Mouse (Mus musculus) CH12.LX (cell line): Measurements from ENCODE around the gene Acot9. TPM values are rescaled to one million over a fixed set of nuclear protein-coding genes. Genes with fewer than 3 reads are reported as not detected.
A peak's percentile ranks its signal among the peaks of the same experiment; 100 is the strongest.

Source experiments
- DNase-seq: peaks from one replicate; pipeline ENCODE4 v3.0.0-alpha.2; 2013; ENCODE audit errors: extremely low read depth
- H3K27ac ChIP-seq: 2 replicates; pipeline ENCODE4 v1.5.1; 2012; ENCODE audit warnings: low read depth, mild to moderate bottlenecking, control low read depth, moderate library complexity; ENCODE audit not compliant: insufficient read depth
- H3K27me3 ChIP-seq: replicated peaks from 2 replicates; pipeline ENCODE3; 2012; ENCODE audit warnings: inconsistent platforms
- H3K36me3 ChIP-seq, 2 experiments: replicated peaks in 1 of 2; 2 replicates each; pipeline versions ENCODE3 to v1.6.1; 2012; ENCODE audit warnings: inconsistent platforms in 1 of 2, low read length in 1 of 2, mild to moderate bottlenecking in 1 of 2, mixed read lengths in 1 of 2, moderate library complexity in 1 of 2; ENCODE audit not compliant: control insufficient read depth in 1 of 2, insufficient read depth in 1 of 2
- H3K4me1 ChIP-seq, 2 experiments: 2 replicates each; pipeline ENCODE4 v1.6.1; 2012; ENCODE audit warnings: inconsistent platforms in 1 of 2, moderate library complexity in 1 of 2; ENCODE audit not compliant: insufficient read depth in 2 of 2, control insufficient read depth in 1 of 2
- H3K4me2 ChIP-seq: 2 replicates; pipeline ENCODE4 v1.6.1; 2012; ENCODE audit warnings: low read depth, mild to moderate bottlenecking, control low read depth; ENCODE audit not compliant: poor library complexity, insufficient read depth, severe bottlenecking
- H3K4me3 ChIP-seq, 3 experiments: fragments of 150-350 bp in 1 of 3; sonication (generic) in 1 of 3; replicated peaks in 1 of 3; 2 replicates each; pipeline versions ENCODE3 to v1.5.1; 2011 to 2012; ENCODE audit warnings: low read depth in 2 of 3, low read length in 2 of 3, mild to moderate bottlenecking in 2 of 3, moderate library complexity in 2 of 3, control low read depth in 1 of 3, improper control_type of control experiment in 1 of 3, inconsistent platforms in 1 of 3, mixed read lengths in 1 of 3; ENCODE audit not compliant: poor library complexity in 1 of 3
- H3K79me2 ChIP-seq: replicated peaks from 2 replicates; pipeline ENCODE4 v1.6.1; 2012; ENCODE audit warnings: mild to moderate bottlenecking, moderate library complexity; ENCODE audit not compliant: control insufficient read depth, poor library complexity, insufficient read depth, severe bottlenecking; ENCODE audit errors: extremely low read depth
- H3K9ac ChIP-seq: 2 replicates; pipeline ENCODE4 v1.6.1; 2012; ENCODE audit warnings: low read depth, mild to moderate bottlenecking, control low read depth, moderate library complexity; ENCODE audit not compliant: insufficient read depth
- H3K9me3 ChIP-seq: replicated peaks from 2 replicates; pipeline ENCODE3; 2012; ENCODE audit warnings: low read length, inconsistent platforms, mixed read lengths
- BHLHE40 ChIP-seq: IDR thresholded peaks from 2 replicates; pipeline ENCODE4 v1.6.1; 2011; ENCODE audit warnings: mild to moderate bottlenecking, low read depth, low read length, improper control_type of control experiment
- CHD1 ChIP-seq: IDR thresholded peaks from 2 replicates; pipeline ENCODE4 v1.6.1; 2012; ENCODE audit warnings: low read depth, low read length, improper control_type of control experiment, inconsistent platforms
- CHD2 ChIP-seq: IDR thresholded peaks from 2 replicates; pipeline ENCODE4 v1.6.1; 2011; ENCODE audit warnings: low read length, improper control_type of control experiment
- CTCF ChIP-seq, 2 experiments: IDR thresholded peaks in 1 of 2; conservative IDR thresholded peaks in 1 of 2; 2 replicates each; pipeline ENCODE4 v1.5.1; 2011 to 2012; ENCODE audit warnings: low read depth in 2 of 2, low read length in 2 of 2, improper control_type of control experiment in 1 of 2, inconsistent platforms in 1 of 2, mild to moderate bottlenecking in 1 of 2, moderate library complexity in 1 of 2
- E2F4 ChIP-seq: IDR thresholded peaks from 2 replicates; pipeline ENCODE4 v1.6.1; 2011; ENCODE audit warnings: low read depth, low read length, improper control_type of control experiment; ENCODE audit not compliant: insufficient replicate concordance
- ELF1 ChIP-seq: IDR thresholded peaks from 2 replicates; pipeline ENCODE4 v1.6.1; 2014; ENCODE audit warnings: low read depth, mild to moderate bottlenecking, inconsistent platforms, low read length, improper control_type of control experiment
- EP300 ChIP-seq: IDR thresholded peaks from 2 replicates; pipeline ENCODE4 v1.6.1; 2011; ENCODE audit warnings: low read length, improper control_type of control experiment
- ETS1 ChIP-seq: conservative IDR thresholded peaks from 2 replicates; pipeline ENCODE4 v1.6.1; 2012; ENCODE audit warnings: low read depth, mild to moderate bottlenecking, inconsistent platforms, low read length, improper control_type of control experiment, moderate library complexity
- GABPA ChIP-seq: IDR thresholded peaks from 2 replicates; pipeline ENCODE4 v1.6.1; 2012; ENCODE audit warnings: low read depth, low read length, improper control_type of control experiment, inconsistent platforms; ENCODE audit not compliant: insufficient replicate concordance
- HCFC1 ChIP-seq: IDR thresholded peaks from 2 replicates; pipeline ENCODE4 v1.6.1; 2012; ENCODE audit warnings: low read depth, mild to moderate bottlenecking, inconsistent platforms, low read length, improper control_type of control experiment
- IRF4 ChIP-seq: IDR thresholded peaks from 2 replicates; pipeline ENCODE4 v1.6.1; 2014; ENCODE audit warnings: low read depth, mild to moderate bottlenecking, inconsistent platforms, low read length, improper control_type of control experiment
- JUN ChIP-seq: IDR thresholded peaks from 2 replicates; pipeline ENCODE4 v1.6.1; 2011; ENCODE audit warnings: low read depth, mild to moderate bottlenecking, low read length, improper control_type of control experiment, moderate library complexity; ENCODE audit not compliant: insufficient read depth
- JUND ChIP-seq: conservative IDR thresholded peaks from 2 replicates; pipeline ENCODE4 v1.6.1; 2011; ENCODE audit warnings: low read depth, low read length, improper control_type of control experiment
- KAT2A ChIP-seq: IDR thresholded peaks from 2 replicates; pipeline ENCODE4 v1.6.1; 2012; ENCODE audit warnings: low read length, improper control_type of control experiment, inconsistent platforms; ENCODE audit not compliant: insufficient replicate concordance
- MAFK ChIP-seq: IDR thresholded peaks from 2 replicates; pipeline ENCODE4 v1.6.1; 2011; ENCODE audit warnings: low read length, improper control_type of control experiment; ENCODE audit not compliant: insufficient replicate concordance
- MAX ChIP-seq: IDR thresholded peaks from 2 replicates; pipeline ENCODE4 v1.6.1; 2011; ENCODE audit warnings: low read length, improper control_type of control experiment
- MXI1 ChIP-seq: IDR thresholded peaks from 2 replicates; pipeline ENCODE4 v1.6.1; 2011; ENCODE audit warnings: mild to moderate bottlenecking, low read depth, low read length, improper control_type of control experiment
- MYC ChIP-seq: IDR thresholded peaks from 2 replicates; pipeline ENCODE4 v1.6.1; 2011; ENCODE audit warnings: low read depth, mild to moderate bottlenecking, improper control_type of control experiment, low read length
- NELFE ChIP-seq: IDR thresholded peaks from 2 replicates; pipeline ENCODE4 v1.6.1; 2011; ENCODE audit warnings: low read depth, low read length, improper control_type of control experiment
- NRF1 ChIP-seq: IDR thresholded peaks from 2 replicates; pipeline ENCODE4 v1.6.1; 2014; ENCODE audit warnings: low read depth, mild to moderate bottlenecking, inconsistent platforms, low read length, improper control_type of control experiment, moderate library complexity
- PAX5 ChIP-seq: IDR thresholded peaks from 2 replicates; pipeline ENCODE4 v1.6.1; 2012; ENCODE audit warnings: low read length, inconsistent platforms, mixed read lengths
- POLR2A ChIP-seq: IDR thresholded peaks from 2 replicates; pipeline ENCODE4 v1.6.1; 2011; ENCODE audit warnings: low read depth, mild to moderate bottlenecking, improper control_type of control experiment, low read length
- POLR2AphosphoS2 ChIP-seq: IDR thresholded peaks from 2 replicates; pipeline ENCODE4 v1.6.1; 2011; ENCODE audit warnings: low read depth, low read length, improper control_type of control experiment
- RAD21 ChIP-seq: IDR thresholded peaks from 2 replicates; pipeline ENCODE4 v1.6.1; 2011; ENCODE audit warnings: low read depth, mild to moderate bottlenecking, low read length, improper control_type of control experiment, moderate library complexity
- SIN3A ChIP-seq: IDR thresholded peaks from 2 replicates; pipeline ENCODE4 v1.6.1; 2012; ENCODE audit warnings: low read length, improper control_type of control experiment, inconsistent platforms
- SMC3 ChIP-seq: IDR thresholded peaks from 2 replicates; pipeline ENCODE4 v1.6.1; 2011; ENCODE audit warnings: low read depth, low read length, improper control_type of control experiment
- TBP ChIP-seq: conservative IDR thresholded peaks from 2 replicates; pipeline ENCODE4 v1.6.1; 2011; ENCODE audit warnings: low read depth, low read length, improper control_type of control experiment
- TCF12 ChIP-seq: IDR thresholded peaks from 2 replicates; pipeline ENCODE4 v1.6.1; 2014; ENCODE audit warnings: low read depth, mild to moderate bottlenecking, inconsistent platforms, low read length, improper control_type of control experiment
- USF1 ChIP-seq: IDR thresholded peaks from 2 replicates; pipeline ENCODE4 v1.6.1; 2014; ENCODE audit warnings: low read depth, mild to moderate bottlenecking, inconsistent platforms, low read length, improper control_type of control experiment
- USF2 ChIP-seq: conservative IDR thresholded peaks from 2 replicates; pipeline ENCODE4 v1.6.1; 2011; ENCODE audit warnings: low read depth, low read length, improper control_type of control experiment
- ZKSCAN1 ChIP-seq: IDR thresholded peaks from 2 replicates; pipeline ENCODE4 v1.6.1; 2012; ENCODE audit warnings: low read depth, inconsistent platforms, low read length, improper control_type of control experiment, borderline replicate concordance
- ZMIZ1 ChIP-seq: IDR thresholded peaks from 2 replicates; pipeline ENCODE4 v1.6.1; 2012; ENCODE audit warnings: low read depth, mild to moderate bottlenecking, inconsistent platforms, low read length, improper control_type of control experiment
- ZNF384 ChIP-seq: IDR thresholded peaks from 2 replicates; pipeline ENCODE4 v1.6.1; 2012; ENCODE audit warnings: low read depth, low read length, improper control_type of control experiment, inconsistent platforms
- dilution Hi-C: fragments of 300-500 bp; cut with MboI; formaldehyde crosslinking; loops from 2 replicates; pipeline ENCODE4 v1.14.3; 2020; ENCODE audit warnings: low sequenced_read_pairs; ENCODE audit not compliant: extremely low pct_unique_long_range_greater_than_20kb, extremely low pct_ligation_motif_present
- in situ Hi-C: fragments of 300-500 bp; cut with MboI; formaldehyde crosslinking; loops from 3 replicates; pipeline ENCODE4 v1.14.3; 2019; ENCODE audit warnings: low sequenced_read_pairs, low pct_ligation_motif_present, low pct_unique_long_range_greater_than_20kb, mixed read lengths
- polyA plus RNA-seq: library from polyadenylated mRNA; unstranded; fragments of >175 nt; gene quantifications from 2 replicates; pipeline ENCODE4 v1.2.1, GENCODE M21; 2012; ENCODE audit warnings: low read depth; ENCODE audit not compliant: insufficient read length
- total RNA-seq, 2 experiments: library from RNA; depleted of rRNA; stranded (reverse); fragments of 300-350 nt in 1 of 2; fragments of >200 nt in 1 of 2; gene quantifications; 2 replicates each; pipeline ENCODE4 v1.2.3; 2012 to 2014

The Acot9 gene
- total and polyA plus RNA-seq, 3 experiments, result 39.1 to 70.6 (median 46.2) TPM

GRCm38 (mm10) chrX:155306390-155306789, 44.1 kb downstream of the Acot9 start:
- dilution Hi-C loops, result no loop called here
- H3K9ac ChIP-seq, result no peak overlapping the region
- no peak overlapping the region for H3K27ac ChIP-seq
- no peaks in the 10 kb centered on the region for H3K79me2 ChIP-seq
- DNase-seq, result peak; percentile 2
- H3K9me3 ChIP-seq, result no peaks in the 10 kb centered on the region
- H3K36me3 ChIP-seq, result peaks cover 5% of the 10 kb centered on the region in 2 experiments
- no peak overlapping the region for H3K4me2 ChIP-seq
- H3K27me3 ChIP-seq, result no peaks in the 10 kb centered on the region
- no peak overlapping the region for H3K4me3 ChIP-seq
- H3K4me1 ChIP-seq, result no peaks in the 10 kb centered on the region
- in situ Hi-C loops, result loop anchor here (25.0 kb wide), 1 partner anchor 169 kb away; the partner anchor contains the start of gene Cldn34b2
- TF ChIP-seq RAD21 (peak; percentile 9), ZKSCAN1 (no peak), USF2 (no peak), CTCF (conservative IDR thresholded peaks at IDR 0.05 in 1 of 2, IDR thresholded peaks at IDR 0.05 in 1 of 2; ENCODE audit: low read depth in 2 of 2, low read length in 2 of 2) (peak in 1 of 2 experiments; percentile 33; a peak in 1 of 4 replicates), E2F4 (no peak), SMC3 (peak; percentile 12; the same call in 1 of the 2 replicates)

GRCm38 (mm10) chrX:155318005-155318404, 55.8 kb downstream of the Acot9 start:
- Histone ChIP-seq H3K36me3 (peaks cover 0 to 2% of the 10 kb centered on the region in 2 experiments), H3K9ac (no peak overlapping the region), H3K27ac (no peak overlapping the region), H3K79me2 (no peaks in the 10 kb centered on the region), H3K27me3 (no peaks in the 10 kb centered on the region), H3K9me3 (no peaks in the 10 kb centered on the region), H3K4me2 (no peak overlapping the region), H3K4me1 (no peaks in the 10 kb centered on the region), H3K4me3 (no peak overlapping the region)
- peak; percentile 60 for DNase-seq
- dilution Hi-C loops, result no loop called here
- in situ Hi-C loops, result loop anchor here (25.0 kb wide), 1 partner anchor 181 kb away; the partner anchor contains the start of gene Cldn34b2
- no peak for TF ChIP-seq TBP
- no peak for TF ChIP-seq PAX5
- no peak for TF ChIP-seq KAT2A
- TF ChIP-seq ELF1, result peak; percentile 30; the same call in 1 of the 2 replicates
- no peak for TF ChIP-seq JUND
- no peak for TF ChIP-seq MAFK
- TF ChIP-seq CHD2, result no peak
- TF ChIP-seq SMC3, result peak; percentile 65
- TF ChIP-seq CTCF (conservative IDR thresholded peaks at IDR 0.05 in 1 of 2, IDR thresholded peaks at IDR 0.05 in 1 of 2; ENCODE audit: low read depth in 2 of 2, low read length in 2 of 2), result peak; percentile 33 to 70; a peak in 3 of 4 replicates
- no peak for TF ChIP-seq POLR2A
- TF ChIP-seq TCF12, result no peak
- TF ChIP-seq ETS1, result no peak
- no peak for TF ChIP-seq USF1
- no peak for TF ChIP-seq MYC
- TF ChIP-seq ZKSCAN1, result no peak
- TF ChIP-seq ZNF384, result peak; percentile 52
- no peak for TF ChIP-seq MAX
- TF ChIP-seq SIN3A, result no peak
- TF ChIP-seq NELFE, result no peak
- peak; percentile 71 for TF ChIP-seq RAD21
- TF ChIP-seq JUN, result no peak
- no peak for TF ChIP-seq E2F4
- no peak for TF ChIP-seq CHD1
- TF ChIP-seq MXI1, result no peak
- TF ChIP-seq IRF4, result no peak
- TF ChIP-seq POLR2AphosphoS2, result no peak
- no peak for TF ChIP-seq HCFC1
- TF ChIP-seq NRF1, result no peak
- TF ChIP-seq ZMIZ1, result no peak
- no peak for TF ChIP-seq GABPA
- no peak for TF ChIP-seq BHLHE40
- TF ChIP-seq EP300, result no peak
